Mouse (Mus musculus) frontal cortex, postnatal 25 days (tissue): Measurements from ENCODE around the gene Zbtb8b.

Experiments used
- DNase-seq, 2 experiments: peaks; one replicate each; pipeline ENCODE4 v3.0.0; 2022; ENCODE audit warnings: low spot score in 2 of 2

Gene Zbtb8b

DNA sequence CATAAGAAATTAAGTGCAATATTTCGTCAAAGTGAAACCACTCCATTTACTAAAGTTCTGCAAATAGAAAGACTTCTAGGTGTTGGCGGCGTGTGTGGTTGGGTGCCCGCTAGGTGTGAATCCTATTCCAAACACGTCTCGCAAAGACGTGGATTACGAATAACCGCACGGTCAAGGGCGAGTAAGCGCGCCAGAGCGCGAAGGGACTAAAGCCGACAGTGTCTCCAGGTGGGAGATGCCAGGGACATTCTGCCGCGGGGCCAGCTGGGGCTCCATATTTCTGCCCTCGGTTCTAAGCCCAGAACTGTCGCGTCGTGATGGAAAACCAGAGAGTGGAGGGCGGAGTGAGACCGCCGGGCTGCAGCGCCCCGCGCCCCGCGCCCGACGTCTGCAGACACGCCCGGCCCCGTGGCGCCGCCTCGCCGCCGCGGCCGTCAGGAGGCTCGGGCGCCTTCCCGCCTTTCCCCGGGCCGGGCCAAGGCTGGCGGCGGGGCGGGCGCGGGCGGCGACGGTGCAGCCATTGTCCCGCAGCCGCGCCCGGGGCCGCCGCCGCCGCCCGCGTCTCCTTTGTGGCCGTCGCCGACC lies 63.6 kb downstream of the Zbtb8b start:
- peak; percentile 18 to 23 for DNase-seq

DNA sequence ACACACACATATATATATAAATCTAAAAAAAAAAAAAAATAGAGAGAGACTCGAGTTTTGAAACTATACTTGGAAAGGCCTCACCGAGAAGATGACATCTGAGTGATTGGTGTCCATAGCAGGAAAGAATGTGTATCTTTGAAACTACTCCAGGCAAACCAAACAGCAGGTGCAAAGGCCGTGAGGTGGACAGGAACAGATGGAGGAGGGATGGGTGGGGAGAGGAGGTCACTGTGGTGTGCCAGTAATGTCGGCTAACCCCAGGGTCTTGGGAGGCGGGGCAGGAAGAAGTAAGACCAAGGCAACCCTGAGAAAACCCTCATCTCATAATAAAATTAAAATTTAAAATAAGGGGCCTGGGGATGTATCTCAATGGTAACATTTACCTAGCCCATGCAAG lies 64.8 kb downstream of the Zbtb8b start:
- DNase-seq = no peak
